Mouse (Mus musculus): ENCODE measurements at regions not wholly inside any gene's neighbourhood (a gene's known extent, or its start where the extent isn't known, plus 50 kb on each side); places are given as distances from the start of the nearest gene placed in this dataset.

DNA sequence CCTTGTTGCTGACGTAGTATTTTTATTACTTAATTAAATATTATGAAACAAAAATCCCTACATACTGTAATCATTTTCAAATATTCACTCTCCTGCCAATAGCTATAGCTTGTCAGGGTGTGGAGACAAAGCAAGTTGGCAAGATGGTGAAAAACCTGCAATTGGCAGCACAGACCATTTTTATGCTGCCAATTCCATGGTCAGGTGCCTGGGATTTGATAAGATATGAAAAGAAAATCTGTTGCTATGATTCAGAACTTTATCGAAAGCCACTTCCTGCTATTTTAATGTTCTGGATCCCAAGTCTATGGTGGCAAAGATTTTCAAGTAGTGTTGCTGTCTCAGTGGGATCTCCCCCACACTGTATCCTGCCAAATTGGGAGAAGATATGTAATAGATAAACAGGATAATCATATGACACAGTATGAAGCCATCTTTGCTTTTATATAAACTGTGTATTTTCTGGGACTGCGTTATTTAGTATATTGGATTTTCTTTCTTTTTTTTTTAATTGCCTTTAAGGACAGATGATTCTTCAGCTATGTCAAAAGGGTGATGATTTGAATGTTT lies 165.3 kb upstream of the Lrrc3b start:
- peak; percentile 37 for DNase-seq

DNA sequence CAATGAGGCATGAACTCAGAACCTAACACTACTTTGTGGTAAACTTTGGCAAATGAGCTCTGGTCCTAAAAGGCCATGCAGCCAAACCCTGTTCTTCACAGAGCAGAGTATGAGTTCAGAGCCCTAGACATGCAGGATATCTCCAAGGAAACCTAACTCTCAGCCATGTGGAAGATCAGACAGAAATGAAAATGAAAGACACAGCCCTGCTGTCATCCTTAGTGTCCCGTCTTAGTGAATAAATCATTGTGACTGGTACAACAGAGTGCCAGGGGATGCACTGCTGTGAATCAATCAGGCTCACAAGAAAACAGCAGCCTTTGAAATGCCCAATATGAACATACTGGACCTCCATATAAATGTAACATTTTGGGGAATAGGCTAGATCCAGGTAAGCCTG lies 171.4 kb upstream of the Lrrc3b start:
- no peak for DNase-seq

DNA sequence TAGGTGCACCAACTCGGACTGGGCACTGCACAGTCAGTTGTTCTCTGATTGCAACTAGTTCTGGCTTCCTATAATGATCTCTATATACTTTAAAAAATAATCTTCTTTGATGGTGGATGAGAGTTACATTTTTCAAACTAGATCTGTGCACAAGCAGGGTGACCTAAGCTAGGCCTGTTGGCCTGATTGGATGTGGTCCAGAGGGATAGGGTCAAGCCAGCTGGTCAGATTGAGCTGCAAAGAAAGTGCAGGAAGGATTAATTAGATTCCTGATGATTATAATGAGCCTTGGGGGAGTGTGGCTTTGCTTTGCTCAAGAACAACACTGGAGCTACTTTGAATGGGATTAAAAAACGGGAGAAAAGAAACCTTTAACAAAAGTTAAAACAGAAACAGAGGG lies 195.8 kb upstream of the Lrrc3b start:
- DNase-seq: peak; percentile 79

DNA sequence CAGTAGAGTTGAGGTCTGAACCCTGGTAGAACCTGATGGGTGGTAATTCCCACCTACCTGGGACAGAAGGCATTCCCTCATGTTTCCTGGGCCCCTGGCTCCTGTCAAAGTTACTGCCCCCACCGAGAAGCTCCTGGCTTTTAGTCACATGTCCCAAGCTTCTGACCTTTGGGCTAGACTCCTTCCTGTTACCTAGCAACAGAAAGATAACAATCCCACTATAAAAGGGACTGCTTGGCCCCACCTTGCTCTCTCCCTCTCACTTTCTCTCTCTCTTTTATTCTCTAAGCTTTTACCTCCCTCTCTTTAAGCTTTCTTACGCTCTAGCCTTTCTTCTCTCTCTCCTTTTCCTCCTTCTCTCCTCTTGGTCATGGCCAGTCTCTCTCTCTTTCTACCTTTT lies 198.9 kb upstream of the Lrrc3b start:
- no peak for DNase-seq

DNA sequence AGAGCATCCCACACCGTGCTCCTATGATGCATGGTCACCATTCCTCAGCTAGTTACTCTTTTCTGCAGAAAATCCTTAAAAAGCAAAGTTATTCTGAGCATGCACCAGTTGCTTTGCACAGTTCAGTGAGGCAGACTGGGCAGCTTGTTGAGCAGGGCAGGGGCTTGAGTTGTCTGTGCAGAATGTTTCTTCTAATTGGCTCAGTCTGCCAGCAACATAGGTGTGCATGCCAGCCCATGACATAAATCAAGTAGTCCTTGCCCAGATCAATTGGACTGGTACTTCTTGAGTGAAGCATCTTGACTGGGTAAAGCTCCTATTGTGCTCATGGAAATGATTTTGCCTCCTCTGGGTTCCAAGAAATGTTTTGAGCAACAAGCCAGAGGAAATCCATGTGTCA lies 200.1 kb upstream of the Lrrc3b start:
- no peak for DNase-seq

DNA sequence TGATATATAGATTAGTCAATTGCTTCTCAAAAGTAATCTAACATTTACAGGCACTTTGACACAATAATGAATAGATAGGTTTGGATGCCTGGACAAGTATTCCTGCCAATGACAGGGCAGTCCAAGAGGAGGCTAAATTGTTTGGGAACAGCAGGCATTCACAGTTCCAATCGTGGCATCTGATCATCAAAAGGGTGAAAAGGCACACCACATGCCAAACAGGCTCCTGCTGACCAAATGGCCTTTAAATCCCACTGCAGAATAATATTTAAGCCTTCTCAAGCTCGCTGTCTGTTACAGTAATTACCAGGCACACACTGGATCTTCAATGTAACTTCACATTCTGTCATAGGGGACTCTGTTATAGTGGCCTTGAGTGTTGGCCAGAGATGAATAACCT lies 222.1 kb upstream of the Lrrc3b start:
- peak; percentile 73 for DNase-seq

DNA sequence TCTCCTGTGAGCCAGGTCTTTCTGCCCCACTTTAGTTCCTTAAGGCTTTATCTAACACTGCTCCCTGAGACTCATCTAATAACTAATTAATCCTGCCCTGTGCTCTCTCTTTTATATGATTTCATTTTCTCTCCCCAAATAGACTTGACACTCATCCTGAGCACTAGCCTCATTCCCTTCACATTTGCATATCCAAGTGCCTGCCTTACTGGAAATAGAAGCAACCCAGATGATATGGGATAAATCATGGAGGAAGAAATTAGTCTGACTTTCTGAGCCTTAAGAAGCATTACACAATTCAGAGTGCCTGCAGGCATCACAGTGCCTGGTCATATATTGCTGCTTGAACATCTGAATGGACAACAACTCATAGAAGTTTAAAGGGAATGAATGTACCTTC lies 233.5 kb upstream of the Lrrc3b start:
- no peak for DNase-seq

DNA sequence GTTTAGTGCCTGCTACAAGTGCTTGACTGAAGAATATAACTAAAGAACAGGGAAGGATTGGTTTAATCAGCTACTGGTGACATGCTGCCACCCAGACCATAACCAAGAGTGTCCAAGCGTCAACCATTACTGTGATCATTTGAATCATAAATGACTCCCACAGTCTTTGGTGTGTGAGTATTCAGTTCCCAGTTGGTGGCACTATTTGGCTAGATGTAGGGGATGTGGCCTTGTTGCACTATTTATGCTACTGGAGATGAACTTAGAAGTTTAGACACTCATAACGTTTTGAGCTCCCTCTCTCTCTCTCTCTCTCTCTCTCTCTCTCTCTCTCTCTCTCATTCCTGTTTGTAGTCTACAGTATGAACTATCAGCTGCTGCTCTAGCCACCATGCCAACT lies 238.4 kb upstream of the Lrrc3b start:
- no peak for DNase-seq

DNA sequence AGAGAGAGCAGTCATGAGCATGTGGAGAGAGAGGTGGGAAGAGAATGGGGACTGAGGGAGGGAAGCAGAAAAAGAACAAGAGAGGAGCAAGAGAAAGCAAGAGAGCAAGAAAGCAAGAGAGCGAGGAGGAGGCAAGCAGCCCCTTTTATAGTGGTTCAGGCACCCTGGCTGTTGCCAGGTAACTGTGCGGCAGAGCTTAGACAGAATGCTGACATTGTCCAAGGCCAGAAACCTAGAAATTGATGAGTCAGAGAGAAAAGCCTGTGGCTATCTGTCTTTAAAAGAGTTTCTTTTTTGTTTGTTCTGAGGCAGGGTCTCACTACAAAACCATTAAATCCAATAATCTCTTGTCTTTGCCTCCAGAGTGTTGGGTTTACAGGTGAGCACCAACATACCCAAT lies 240.7 kb upstream of the Lrrc3b start:
- no peak for DNase-seq

DNA sequence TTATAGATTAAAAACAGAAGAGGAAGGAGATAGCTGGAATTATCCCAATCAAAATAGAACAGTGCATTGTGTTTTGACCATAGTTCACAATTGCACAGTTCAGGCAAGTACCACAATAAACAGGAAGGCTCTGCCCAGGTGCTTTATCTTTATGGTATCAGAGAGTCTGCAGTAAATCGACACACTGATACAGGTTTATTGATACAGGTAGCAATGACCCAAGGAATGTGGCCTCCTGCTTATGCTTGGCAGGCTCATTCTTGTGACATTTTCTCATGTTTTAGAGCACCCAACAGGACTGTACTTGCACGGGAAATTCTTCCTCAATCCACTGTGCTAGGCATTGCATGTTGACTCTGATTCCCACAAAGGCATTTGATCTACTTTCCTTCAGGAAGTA lies 259.2 kb upstream of the Lrrc3b start:
- no peak for DNase-seq

DNA sequence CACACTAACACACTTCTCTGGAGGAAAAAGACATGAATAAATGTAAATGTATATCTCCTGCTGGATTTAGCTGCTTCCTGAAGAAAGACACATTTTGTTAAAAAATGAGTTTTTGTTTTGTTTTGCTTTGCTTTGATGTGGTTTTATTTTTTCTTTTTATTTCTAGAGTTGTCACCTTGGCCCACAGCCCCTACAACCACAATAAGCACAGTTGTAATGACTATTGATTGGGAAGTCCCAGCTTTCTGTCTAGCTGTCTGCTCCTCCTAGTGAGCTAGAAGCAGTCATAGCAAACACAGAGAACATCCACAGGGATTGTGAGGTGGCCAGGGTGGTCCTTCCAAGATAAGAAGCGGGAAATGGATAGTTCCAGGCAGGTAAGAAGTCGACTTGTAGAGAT lies 259.8 kb upstream of the Lrrc3b start:
- no peak for DNase-seq

DNA sequence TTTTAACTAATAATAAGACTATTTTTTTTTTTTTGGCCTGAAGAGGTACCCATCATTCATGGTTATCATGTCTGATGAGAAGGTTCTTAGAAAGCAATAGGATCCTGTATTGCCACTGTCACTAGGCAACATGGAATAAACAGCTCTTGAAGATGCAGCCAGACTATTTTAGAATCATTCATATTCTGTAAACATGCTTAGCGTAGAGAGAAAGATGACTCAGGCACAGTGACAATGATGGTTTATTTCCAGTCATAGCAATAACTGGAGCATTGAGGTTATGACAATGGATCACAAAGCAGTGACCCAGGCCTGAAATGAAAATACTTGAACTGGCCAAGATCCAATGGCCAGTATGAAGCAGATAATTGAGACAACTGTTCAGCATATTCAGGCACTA lies 283.3 kb upstream of the Lrrc3b start:
- no peak for DNase-seq

DNA sequence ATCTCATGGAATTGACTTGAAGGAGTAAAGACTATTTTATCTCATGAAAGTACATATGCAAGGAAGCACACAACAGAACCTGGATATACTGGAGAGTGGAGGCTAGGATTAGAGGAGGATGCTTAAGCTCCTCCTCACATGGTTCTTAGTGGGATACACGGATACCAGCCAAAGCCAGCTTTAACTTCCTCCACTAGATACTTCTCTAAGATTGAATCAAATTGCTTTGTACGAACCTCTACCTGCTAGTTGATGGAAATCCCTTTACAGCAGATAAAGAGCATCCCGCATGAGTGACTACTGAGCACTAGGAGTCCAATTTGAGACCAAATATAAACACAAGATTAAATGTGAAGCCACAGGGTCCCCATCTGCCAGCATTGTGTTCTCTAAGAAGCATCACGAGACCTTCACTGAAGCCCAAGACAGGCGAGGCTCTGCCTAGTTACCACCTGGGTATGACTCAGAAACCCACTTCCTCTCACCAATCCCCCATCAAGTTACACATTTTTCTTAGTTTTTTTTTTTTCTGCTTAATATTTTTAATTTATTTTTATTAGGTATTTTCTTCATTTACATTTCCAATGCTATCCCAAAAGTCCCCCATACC lies 307.9 kb upstream of the Lrrc3b start:
- DNase-seq: peak; percentile 17

DNA sequence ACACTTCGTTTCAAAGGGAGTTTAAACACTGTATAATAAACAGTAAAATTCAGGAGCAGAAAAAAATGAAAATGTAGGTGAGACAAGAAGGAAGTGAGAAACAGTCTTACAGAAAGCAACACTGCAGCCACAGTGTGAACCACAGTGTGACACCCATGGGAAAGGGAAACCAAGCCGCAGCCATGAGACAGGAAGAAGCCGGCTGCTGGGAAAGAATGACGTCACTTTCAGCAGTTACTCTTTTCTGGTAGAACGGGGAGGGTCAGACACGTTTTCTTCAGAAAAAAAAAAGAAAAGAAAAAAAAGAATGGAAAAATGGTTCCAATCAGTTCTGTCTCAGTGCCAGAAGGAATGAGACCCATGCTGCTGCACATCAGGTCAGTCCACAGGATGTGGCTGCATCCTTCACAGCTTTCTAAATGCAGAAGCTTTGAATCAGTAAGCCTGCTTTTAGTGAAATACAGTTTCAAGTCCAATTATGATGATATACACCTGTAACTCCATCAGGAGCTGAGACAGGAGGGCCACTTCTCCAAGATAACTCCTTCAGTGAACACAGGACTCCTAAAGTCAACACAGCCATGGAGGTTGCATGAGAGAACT lies 331.2 kb upstream of the Lrrc3b start:
- no peak for DNase-seq

DNA sequence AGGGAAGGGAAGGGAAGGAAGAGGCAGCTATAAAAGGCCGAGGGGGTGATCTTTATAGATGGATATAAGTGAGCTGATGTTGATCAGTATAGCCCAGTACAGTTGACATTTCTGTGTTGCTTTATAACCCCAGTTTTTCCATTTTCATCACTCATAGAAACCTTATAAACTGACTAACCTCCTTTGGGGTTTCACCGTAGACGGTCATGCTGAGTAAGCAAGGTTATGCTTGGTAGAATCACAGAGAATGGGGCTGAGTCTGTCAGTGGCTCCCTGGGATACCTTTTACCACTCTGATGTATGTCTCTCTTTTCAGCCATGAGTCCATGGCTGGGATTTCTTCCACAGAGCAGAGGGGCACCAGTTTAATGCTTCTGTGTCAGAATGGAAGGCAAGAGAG lies 345.9 kb upstream of the Lrrc3b start:
- DNase-seq: no peak

DNA sequence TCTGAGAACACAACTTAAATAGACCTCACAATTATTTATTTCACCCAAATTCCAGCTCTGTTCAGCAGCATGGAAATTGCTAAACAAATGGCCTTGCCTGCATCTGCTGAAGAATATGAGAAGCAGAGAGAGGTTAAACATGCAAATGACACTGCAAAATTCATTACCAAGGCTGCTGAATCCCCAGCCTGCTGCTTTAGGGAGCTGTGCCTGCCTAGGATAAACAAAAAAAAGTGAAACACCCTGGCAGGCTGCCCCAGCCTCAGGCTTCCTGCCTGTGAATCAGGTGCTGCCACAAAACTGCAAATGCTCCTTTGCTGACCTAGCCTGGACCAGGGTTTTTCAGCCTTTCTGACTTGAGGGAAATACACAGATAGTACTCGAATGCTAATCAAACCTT lies 346.4 kb upstream of the Lrrc3b start:
- DNase-seq: peak; percentile 94

DNA sequence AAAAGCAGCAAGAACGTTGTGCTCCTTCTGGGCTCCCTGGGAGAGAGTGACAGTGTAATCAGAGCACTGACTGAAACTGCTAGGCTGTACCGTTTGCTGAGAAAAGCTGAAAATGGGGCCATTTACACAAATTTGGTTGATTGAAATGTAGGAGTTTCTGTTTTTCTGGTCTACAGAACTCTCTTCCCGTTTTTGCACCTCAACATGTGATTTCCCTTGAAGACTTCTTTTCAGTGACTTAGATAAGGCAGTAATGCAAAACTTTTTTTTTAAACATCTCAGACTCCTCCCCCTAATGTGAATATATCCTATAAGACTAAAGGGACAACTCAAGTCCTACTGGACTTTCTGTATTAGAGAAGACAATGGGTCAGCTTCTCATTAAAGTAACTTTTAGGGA lies 356.9 kb upstream of the Lrrc3b start:
- no peak for DNase-seq

DNA sequence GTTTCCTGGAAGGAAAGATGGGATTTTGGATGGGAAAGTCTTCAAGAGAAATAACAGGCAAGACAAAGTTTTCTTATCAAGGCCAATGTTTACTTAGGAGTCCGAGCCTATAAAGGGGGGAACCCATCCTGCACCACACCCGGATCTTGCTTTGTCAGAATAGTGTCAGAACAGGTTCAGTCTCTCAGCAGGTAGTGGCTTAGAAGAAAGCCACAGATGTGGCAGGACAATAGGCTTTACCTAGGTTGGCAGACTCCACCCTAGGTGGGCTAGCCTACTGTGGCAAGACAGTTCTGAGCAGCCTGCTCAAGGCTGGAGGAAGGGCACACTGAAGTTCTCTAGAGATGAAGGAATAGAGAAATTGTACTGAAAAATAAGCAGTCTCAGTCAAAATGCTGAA lies 358.2 kb upstream of the Lrrc3b start:
- no peak for DNase-seq

DNA sequence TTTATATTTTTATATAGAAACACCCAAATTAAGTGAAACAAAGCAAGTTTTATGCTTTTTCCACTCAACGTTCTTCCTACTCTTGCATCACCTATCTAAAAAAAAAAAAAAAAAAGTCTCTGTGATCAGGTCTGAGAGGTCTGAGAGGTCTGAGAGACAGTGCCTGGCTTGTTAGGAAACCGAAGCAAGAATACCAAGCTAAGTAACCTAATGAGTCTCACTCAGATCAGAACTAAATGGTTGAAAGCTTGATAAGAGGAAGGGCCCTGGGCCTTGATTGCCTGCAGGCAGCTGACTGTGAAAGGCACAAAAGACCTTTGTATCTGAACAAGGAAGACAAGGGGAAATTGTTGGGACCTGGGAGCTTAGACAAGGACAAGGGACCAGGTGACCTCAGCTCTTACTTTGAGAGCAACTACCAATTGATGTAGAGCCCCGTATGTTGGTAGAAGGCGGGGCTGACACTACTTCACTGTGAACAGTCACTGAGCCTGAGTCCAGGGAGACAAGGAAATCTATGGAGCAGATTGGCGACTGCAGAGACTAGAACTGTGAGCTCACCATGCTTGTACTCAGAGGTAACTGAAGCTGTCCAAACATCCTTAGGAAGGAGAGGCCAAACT lies 362.8 kb upstream of the Lrrc3b start:
- no peak for DNase-seq

DNA sequence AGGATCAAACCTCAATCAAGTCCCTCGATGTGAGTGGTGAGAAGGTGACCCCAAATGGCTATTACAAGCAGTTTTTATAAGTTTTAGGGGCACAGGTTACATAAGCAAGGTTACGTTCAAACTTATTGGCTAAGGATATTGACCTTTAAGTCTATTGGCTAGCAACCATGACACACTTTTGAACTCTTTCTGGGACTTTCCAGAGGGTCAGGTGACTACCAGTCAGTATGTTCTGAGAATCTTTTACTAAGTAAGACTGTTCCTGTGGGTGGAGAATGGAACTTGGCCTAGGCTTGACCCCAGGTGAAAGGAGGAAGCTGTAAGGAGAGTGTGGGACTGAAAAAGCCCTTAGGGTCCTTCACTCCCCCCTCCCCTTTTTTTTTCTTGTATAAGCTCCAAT lies 370.3 kb upstream of the Lrrc3b start:
- DNase-seq: no peak

DNA sequence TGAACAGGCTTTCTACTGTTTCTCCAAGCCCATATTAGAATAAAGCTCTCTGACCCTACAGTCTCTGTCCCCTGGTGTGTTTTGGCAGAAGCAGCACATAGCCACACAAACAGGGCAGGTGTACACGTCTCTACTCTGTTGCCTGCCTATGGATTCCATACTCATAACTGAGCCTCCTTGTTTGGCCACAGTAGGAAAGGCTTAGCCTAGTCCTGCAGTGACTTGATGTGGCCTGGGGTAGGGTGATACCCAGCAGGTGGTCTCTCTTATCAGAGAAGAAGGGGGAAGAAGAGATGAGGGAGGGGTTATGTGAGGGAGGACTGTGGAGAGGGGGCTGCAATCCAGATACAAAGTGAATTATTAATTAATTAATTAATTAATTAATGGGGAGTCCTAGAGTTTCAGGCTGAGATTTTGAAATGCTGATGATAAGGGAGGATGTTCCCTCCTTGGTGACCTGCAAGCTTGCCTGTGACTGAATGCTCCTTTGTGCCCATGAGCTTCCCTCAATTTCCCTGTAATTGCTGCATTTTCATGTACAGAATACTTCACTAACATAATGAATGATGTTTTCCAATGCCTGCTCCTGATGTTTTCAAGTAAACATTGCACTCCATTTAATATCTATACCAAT lies 402.7 kb upstream of the Lrrc3b start:
- no peak for DNase-seq

DNA sequence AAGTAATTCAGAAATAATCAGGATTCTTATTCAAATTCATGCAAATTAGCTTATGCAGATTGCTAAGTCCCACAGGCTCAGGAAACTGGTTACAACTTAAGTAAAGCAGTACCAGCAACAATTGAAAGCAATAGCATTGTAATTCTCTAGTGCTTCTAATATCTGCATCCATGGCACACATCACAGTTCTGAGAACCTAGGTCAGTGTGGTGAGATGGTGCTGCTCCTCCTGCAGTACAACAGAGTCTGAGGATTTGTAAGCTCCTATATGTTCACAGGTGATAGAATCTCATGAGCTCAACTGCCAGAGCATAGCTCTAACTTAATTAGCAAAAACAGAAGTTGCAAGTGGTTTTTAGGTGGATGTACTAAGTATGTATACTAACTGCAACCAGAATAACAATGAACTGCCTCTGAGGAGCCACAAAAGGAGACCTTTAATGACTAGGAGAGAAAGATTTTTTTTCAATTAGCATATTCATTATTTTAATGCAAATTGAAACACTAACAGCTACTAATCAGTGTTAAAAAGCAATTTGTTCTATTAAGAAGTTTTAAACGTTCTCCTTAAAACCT lies 403.3 kb upstream of the Lrrc3b start:
- no peak for DNase-seq

DNA sequence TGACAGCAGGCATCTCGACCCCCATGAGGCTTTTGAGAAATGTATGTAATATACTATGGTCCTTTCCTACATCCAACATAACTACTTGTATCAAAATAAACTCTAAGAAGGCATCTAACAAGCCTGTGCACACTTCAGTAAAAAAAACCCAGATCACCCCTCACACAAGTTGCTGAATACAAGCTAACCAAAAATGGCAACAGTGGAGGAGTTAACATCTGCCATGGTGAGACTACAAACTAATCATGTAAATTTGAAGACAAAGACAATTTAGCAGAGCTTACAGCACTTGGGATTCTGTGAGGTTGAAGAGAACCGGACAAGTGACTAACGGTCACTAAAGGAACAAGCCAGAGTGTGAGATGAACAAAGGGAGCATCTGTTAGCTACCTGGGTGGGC lies 380.6 kb upstream of the Ngly1 start:
- DNase-seq: no peak

DNA sequence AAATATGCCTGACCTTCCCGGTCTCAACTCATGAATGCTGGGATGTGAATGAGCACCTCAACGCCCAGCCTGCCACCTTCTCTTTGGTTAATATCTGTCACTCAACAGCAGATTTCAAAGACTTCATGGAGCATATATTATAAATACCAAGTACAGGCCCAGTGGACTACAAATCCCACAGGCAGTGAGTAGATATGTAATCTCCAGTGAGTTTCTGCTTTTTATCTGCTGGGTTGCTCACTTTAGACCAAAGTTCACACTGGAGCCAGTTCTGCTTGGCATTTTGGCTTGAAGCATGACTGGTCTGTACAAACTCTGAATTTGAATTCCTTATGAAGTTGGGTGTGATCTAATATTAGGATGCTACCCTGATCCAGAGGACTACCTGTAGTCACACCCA lies 377.1 kb upstream of the Ngly1 start:
- DNase-seq: no peak
